Mouse (Mus musculus) MEL-GATA-1-ER (cell line): ENCODE measurements around the gene Meis3.

Experiments used
- DNase-seq: peaks from one replicate; pipeline ENCODE4 v3.0.0-alpha.2; 2012; ENCODE audit warnings: low read depth; ENCODE audit errors: extremely low read depth

The Meis3 gene

GRCm38 (mm10) chr7:16174597-16175541 lies at the start of gene Meis3:
TSS of gene Meis3 (plus strand) at chr7:16175090.
- DNase-seq: peak; percentile 36

- no peak for DNase-seq
Observed at GRCm38 (mm10) chr7:16125829-16126228, 49.1 kb upstream of the Meis3 start.

- DNase-seq: no peak
Observed at GRCm38 (mm10) chr7:16128344-16128743, 46.5 kb upstream of the Meis3 start.

GRCm38 (mm10) chr7:16128899-16129298 lies 46.0 kb upstream of the Meis3 start:
- DNase-seq: no peak

GRCm38 (mm10) chr7:16129421-16129845 lies 45.5 kb upstream of the Meis3 start, which contains the start of gene Slc8a2:
TSS of gene Slc8a2 (plus strand) at chr7:16129826.
- no peak for DNase-seq

- DNase-seq: no peak
Observed at GRCm38 (mm10) chr7:16129846-16130691, 44.8 kb upstream of the Meis3 start.

GRCm38 (mm10) chr7:16130956-16131634 lies 43.8 kb upstream of the Meis3 start:
- DNase-seq: no peak

- DNase-seq: no peak
Observed at GRCm38 (mm10) chr7:16132161-16132581, 42.7 kb upstream of the Meis3 start.

- no peak for DNase-seq
Observed at GRCm38 (mm10) chr7:16132926-16133325, 42.0 kb upstream of the Meis3 start.

GRCm38 (mm10) chr7:16133691-16134090 lies 41.2 kb upstream of the Meis3 start:
- no peak for DNase-seq

GRCm38 (mm10) chr7:16134951-16135392 lies 39.9 kb upstream of the Meis3 start:
- no peak for DNase-seq

- DNase-seq: no peak
Observed at GRCm38 (mm10) chr7:16146489-16147410, 28.1 kb upstream of the Meis3 start.

- DNase-seq: no peak
Observed at GRCm38 (mm10) chr7:16147643-16148042, 27.2 kb upstream of the Meis3 start.

GRCm38 (mm10) chr7:16149241-16149640 lies 25.6 kb upstream of the Meis3 start:
- no peak for DNase-seq

- no peak for DNase-seq
Observed at GRCm38 (mm10) chr7:16150191-16151145, 24.4 kb upstream of the Meis3 start.

GRCm38 (mm10) chr7:16153522-16153921 lies 21.4 kb upstream of the Meis3 start:
- DNase-seq: no peak

- no peak for DNase-seq
Observed at GRCm38 (mm10) chr7:16155132-16155872, 19.6 kb upstream of the Meis3 start.

- DNase-seq: no peak
Observed at GRCm38 (mm10) chr7:16156105-16156714, 18.7 kb upstream of the Meis3 start.
